Mouse (Mus musculus): ENCODE results near the gene Cfap299. TPM values are rescaled to one million over a fixed set of nuclear protein-coding genes. Genes with fewer than 3 reads are reported as not detected.

The Cfap299 gene
- total and polyA plus RNA-seq, 3 experiments = not detected

DNA sequence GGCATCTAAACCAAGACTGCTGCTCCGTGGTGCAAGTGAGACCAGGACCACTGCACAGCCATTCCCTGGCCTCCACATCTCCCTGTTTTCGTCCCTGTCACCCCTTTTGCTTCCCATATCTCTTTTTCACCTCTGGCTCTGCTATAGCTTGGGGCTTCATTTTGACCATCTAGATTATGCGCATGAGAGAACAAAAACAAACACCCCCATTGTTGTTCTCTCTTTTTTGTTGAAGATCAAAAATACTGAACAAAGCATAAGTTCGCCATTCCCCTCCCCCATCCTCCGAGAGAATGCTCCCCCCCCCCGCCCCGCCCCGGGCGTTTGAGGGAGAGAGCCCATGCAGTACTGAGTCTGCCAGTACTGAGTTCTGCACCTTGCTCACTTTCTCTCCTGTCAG is 234.7 kb downstream of the Cfap299 start:
- Histone ChIP-seq H3K27me3 (replicated peaks) (no peaks in the 10 kb centered on the region), H3K9ac (ENCODE audit: insufficient read depth, low read depth) (no peak overlapping the region)

DNA sequence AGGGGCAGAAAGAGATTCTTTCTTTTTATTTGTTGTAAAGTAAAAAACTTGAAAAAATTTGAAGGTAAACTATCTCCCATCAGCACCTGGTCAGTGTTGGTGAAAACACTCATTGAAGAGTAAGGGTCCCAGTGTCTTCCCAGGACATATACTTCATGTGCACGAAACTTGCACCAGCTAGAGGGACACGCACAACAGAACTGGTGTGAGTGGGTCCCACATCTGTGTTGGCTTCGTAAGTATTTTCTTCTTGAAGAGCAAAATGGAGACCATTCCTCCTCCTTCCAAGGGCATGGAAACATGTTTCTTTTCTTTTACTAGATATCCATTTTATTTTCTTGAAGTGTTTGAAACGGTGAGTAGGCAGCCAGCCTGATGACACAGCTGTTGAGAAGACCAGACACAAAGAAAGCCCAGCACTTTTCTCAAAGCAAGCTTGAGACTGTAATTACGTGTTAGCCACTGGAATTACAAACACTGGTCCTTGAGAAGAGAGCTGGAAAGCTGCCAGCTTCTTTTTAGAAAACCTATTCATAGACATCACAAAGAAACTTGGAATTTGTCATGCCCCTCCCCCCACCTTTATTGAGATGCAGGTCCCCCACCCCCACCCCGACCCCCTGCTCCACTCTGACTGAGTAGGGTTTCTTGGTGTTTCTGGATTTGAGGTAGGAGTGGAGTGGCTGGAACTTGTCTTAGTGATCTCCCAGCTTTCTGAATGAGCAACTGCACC is 237.5 kb downstream of the Cfap299 start:
- Histone ChIP-seq H3K27ac (ENCODE audit: insufficient read depth, low read depth) (no peak overlapping the region), H3K9ac (ENCODE audit: insufficient read depth, low read depth) (no peak overlapping the region), H3K36me3 (replicated peaks in 1 of 2; ENCODE audit: control insufficient read depth in 1 of 2, insufficient read depth in 1 of 2, low read length in 1 of 2) (no peaks in the 10 kb centered on the region), H3K4me2 (ENCODE audit: insufficient read depth, low read depth, poor library complexity, severe bottlenecking) (no peak overlapping the region), H3K4me3 (replicated peaks in 1 of 3; ENCODE audit: low read depth in 2 of 3, low read length in 2 of 3, poor library complexity in 1 of 3) (no peak overlapping the region), H3K9me3 (replicated peaks; ENCODE audit: low read length) (no peaks in the 10 kb centered on the region), H3K4me1 (ENCODE audit: control insufficient read depth in 1 of 2, insufficient read depth in 2 of 2) (peaks cover 18 to 62% of the 10 kb centered on the region in 2 experiments), H3K79me2 (replicated peaks; ENCODE audit: control insufficient read depth, extremely low read depth, insufficient read depth, poor library complexity, severe bottlenecking) (no peaks in the 10 kb centered on the region), H3K27me3 (replicated peaks) (no peaks in the 10 kb centered on the region)
- DNase-seq (ENCODE audit: extremely low read depth) = no peak
- in situ Hi-C loops (cut with MboI; ENCODE audit: low pct_ligation_motif_present, low pct_unique_long_range_greater_than_20kb, low sequenced_read_pairs) (no loop called here), dilution Hi-C loops (cut with MboI; ENCODE audit: extremely low pct_ligation_motif_present, extremely low pct_unique_long_range_greater_than_20kb, low sequenced_read_pairs) (no loop called here)
- no peak for TF ChIP-seq ZMIZ1 (IDR thresholded peaks at IDR 0.05; ENCODE audit: low read depth, low read length)
- no peak for TF ChIP-seq ELF1 (IDR thresholded peaks at IDR 0.05; ENCODE audit: low read depth, low read length)
- TF ChIP-seq MAX (IDR thresholded peaks at IDR 0.05; ENCODE audit: low read length) = no peak
- TF ChIP-seq RAD21 (IDR thresholded peaks at IDR 0.05; ENCODE audit: low read depth, low read length) = no peak

More for the DNA sequence above, 234.7 kb downstream of the Cfap299 start:
- H3K27ac ChIP-seq (ENCODE audit: insufficient read depth, low read depth) = no peak overlapping the region
- TF ChIP-seq TBP (conservative IDR thresholded peaks at IDR 0.05; ENCODE audit: low read depth, low read length) (no peak), ELF1 (IDR thresholded peaks at IDR 0.05; ENCODE audit: low read depth, low read length) (no peak)
- no peak for DNase-seq (ENCODE audit: extremely low read depth)
- H3K36me3 ChIP-seq (replicated peaks in 1 of 2; ENCODE audit: control insufficient read depth in 1 of 2, insufficient read depth in 1 of 2, low read length in 1 of 2) = no peaks in the 10 kb centered on the region
- dilution Hi-C loops (cut with MboI; ENCODE audit: extremely low pct_ligation_motif_present, extremely low pct_unique_long_range_greater_than_20kb, low sequenced_read_pairs) = no loop called here
- H3K9me3 ChIP-seq (replicated peaks; ENCODE audit: low read length) = no peaks in the 10 kb centered on the region
- H3K79me2 ChIP-seq (replicated peaks; ENCODE audit: control insufficient read depth, extremely low read depth, insufficient read depth, poor library complexity, severe bottlenecking) = no peaks in the 10 kb centered on the region
- no peak overlapping the region for H3K4me3 ChIP-seq (replicated peaks in 1 of 3; ENCODE audit: low read depth in 2 of 3, low read length in 2 of 3, poor library complexity in 1 of 3)
- H3K4me1 ChIP-seq (ENCODE audit: control insufficient read depth in 1 of 2, insufficient read depth in 2 of 2) = peaks cover 8 to 42% of the 10 kb centered on the region in 2 experiments
- H3K4me2 ChIP-seq (ENCODE audit: insufficient read depth, low read depth, poor library complexity, severe bottlenecking) = no peak overlapping the region
- in situ Hi-C loops (cut with MboI; ENCODE audit: low pct_ligation_motif_present, low pct_unique_long_range_greater_than_20kb, low sequenced_read_pairs) = no loop called here

DNA sequence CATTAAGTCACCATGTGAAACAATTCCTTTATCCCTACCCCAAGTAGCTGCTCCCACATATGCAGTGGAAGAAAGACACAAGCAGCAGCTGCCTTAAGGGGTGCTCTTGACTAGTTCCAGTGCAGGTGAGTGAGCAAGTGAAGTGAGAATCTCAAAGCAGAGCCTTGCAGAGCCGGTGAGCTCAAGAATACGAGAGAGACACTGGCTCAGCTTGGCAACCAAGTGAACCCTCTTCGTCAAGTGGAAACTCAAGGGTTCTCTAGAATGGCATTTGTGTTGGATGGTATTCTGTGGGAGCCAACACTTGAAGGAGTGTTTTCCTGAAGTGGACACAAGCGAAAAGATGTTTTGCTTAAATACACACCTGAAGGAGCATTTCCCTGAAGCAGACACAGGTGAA is 239.4 kb downstream of the Cfap299 start:
- no peaks in the 10 kb centered on the region for H3K9me3 ChIP-seq (replicated peaks; ENCODE audit: low read length)
- H3K4me3 ChIP-seq (replicated peaks in 1 of 3; ENCODE audit: low read depth in 2 of 3, low read length in 2 of 3, poor library complexity in 1 of 3) = no peak overlapping the region
- no peak overlapping the region for H3K4me2 ChIP-seq (ENCODE audit: insufficient read depth, low read depth, poor library complexity, severe bottlenecking)
- dilution Hi-C loops (cut with MboI; ENCODE audit: extremely low pct_ligation_motif_present, extremely low pct_unique_long_range_greater_than_20kb, low sequenced_read_pairs) (no loop called here), in situ Hi-C loops (cut with MboI; ENCODE audit: low pct_ligation_motif_present, low pct_unique_long_range_greater_than_20kb, low sequenced_read_pairs) (no loop called here)
- H3K9ac ChIP-seq (ENCODE audit: insufficient read depth, low read depth) = no peak overlapping the region
- TF ChIP-seq GABPA (IDR thresholded peaks at IDR 0.05; ENCODE audit: insufficient replicate concordance, low read depth, low read length) (no peak), TCF12 (IDR thresholded peaks at IDR 0.05; ENCODE audit: low read depth, low read length) (no peak), ETS1 (conservative IDR thresholded peaks at IDR 0.05; ENCODE audit: low read depth, low read length) (no peak), NRF1 (IDR thresholded peaks at IDR 0.05; ENCODE audit: low read depth, low read length) (no peak), CHD2 (IDR thresholded peaks at IDR 0.05; ENCODE audit: low read length) (no peak), UBTF (IDR thresholded peaks at IDR 0.05; ENCODE audit: low read depth, low read length) (no peak), MAZ (IDR thresholded peaks at IDR 0.05; ENCODE audit: low read depth, low read length) (no peak), JUND (conservative IDR thresholded peaks at IDR 0.05; ENCODE audit: low read depth, low read length) (no peak), PAX5 (IDR thresholded peaks at IDR 0.05; ENCODE audit: low read length) (no peak)
- H3K4me1 ChIP-seq (ENCODE audit: control insufficient read depth in 1 of 2, insufficient read depth in 2 of 2) = peaks cover 18 to 60% of the 10 kb centered on the region in 2 experiments
- H3K27me3 ChIP-seq (replicated peaks) = no peaks in the 10 kb centered on the region
- H3K36me3 ChIP-seq (replicated peaks in 1 of 2; ENCODE audit: control insufficient read depth in 1 of 2, insufficient read depth in 1 of 2, low read length in 1 of 2) = no peaks in the 10 kb centered on the region
- H3K79me2 ChIP-seq (replicated peaks; ENCODE audit: control insufficient read depth, extremely low read depth, insufficient read depth, poor library complexity, severe bottlenecking) = no peaks in the 10 kb centered on the region
- no peak for DNase-seq (ENCODE audit: extremely low read depth)
- H3K27ac ChIP-seq (ENCODE audit: insufficient read depth, low read depth) = no peak overlapping the region; the same call in 1 of the 2 replicates
